Mouse (Mus musculus): Measurements from ENCODE around the gene Tgif2lx1.
"Not testable (repeated sequence)": the region's sequence is repeated elsewhere in the genome, so short reads cannot be mapped to it uniquely, and the experiment has no call there.

Gene Tgif2lx1

GRCm38 (mm10) chrX:118480637-118481036, at the start of gene Tgif2lx1:
Gene Tgif2lx1, minus strand, starts transcription at chrX:118480737.
- not testable (repeated sequence) for DNase-seq (ENCODE audit: low read depth, low spot score)

Data from telencephalon, adult 2 months (tissue).